Mouse (Mus musculus) urinary bladder, postnatal 4 days (tissue): Measurements from ENCODE around the gene Nkiras1.
A peak's percentile ranks its signal among the peaks of the same experiment; 100 is the strongest.
"Not testable (repeated sequence)": the region's sequence is repeated elsewhere in the genome, so short reads cannot be mapped to it uniquely, and the experiment has no call there.

Source experiments
- DNase-seq, 2 experiments: peaks; one replicate each; pipeline ENCODE4 v3.0.0; 2021 to 2022; ENCODE audit warnings: low spot score in 2 of 2

Gene Nkiras1

GRCm38 (mm10) chr14:18270529-18271441 is at the start of gene Nkiras1, which contains the start of gene Rpl15:
Gene Nkiras1 (plus strand): TSS chr14:18271136.
Gene Rpl15 (minus strand): TSS chr14:18271391.
- DNase-seq: peak; percentile 97 to 99

- DNase-seq: no peak
Observed at GRCm38 (mm10) chr14:18221977-18222376, 49.0 kb upstream of the Nkiras1 start.

GRCm38 (mm10) chr14:18225431-18225830 is 45.5 kb upstream of the Nkiras1 start:
- not testable (repeated sequence) for DNase-seq

DNA sequence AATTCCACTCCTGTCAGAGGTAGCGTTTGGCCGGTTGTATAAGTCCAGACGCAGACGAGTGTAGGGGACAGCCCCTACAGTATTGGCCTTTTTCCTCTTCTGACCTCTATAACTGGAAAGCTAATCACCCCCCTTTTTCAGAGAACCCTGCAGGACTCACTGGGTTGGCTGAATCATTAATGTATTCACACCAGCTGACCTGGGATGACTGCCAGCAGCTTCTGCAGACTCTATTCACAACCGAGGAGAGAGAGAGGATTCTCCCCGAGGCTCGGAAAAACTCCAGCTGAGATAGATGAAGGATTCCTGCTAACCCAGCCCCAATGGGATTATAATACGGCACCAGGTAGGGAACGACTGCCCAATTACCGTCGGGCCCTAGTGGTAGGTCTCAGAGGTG is 44.8 kb upstream of the Nkiras1 start:
- DNase-seq: not testable (repeated sequence)

DNA sequence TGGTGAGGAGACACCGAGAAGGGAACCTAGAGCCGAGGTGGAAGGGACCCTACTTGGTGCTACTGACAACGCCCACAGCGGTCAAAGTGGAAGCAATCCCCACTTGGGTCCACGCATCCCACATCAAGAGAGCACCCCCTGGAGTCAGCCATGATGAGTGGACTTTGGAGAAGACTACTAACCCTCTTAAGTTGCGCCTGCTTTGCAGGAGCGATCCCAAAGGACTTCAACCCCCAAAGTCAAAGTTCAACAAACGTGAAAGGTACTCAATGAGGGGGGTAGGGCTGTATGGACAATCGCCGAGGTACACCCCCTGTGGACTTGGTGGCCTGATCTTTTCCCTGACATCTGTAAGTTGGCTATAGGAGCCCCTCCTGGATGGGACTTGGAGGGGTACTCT is 41.2 kb upstream of the Nkiras1 start:
- not testable (repeated sequence) for DNase-seq

DNA sequence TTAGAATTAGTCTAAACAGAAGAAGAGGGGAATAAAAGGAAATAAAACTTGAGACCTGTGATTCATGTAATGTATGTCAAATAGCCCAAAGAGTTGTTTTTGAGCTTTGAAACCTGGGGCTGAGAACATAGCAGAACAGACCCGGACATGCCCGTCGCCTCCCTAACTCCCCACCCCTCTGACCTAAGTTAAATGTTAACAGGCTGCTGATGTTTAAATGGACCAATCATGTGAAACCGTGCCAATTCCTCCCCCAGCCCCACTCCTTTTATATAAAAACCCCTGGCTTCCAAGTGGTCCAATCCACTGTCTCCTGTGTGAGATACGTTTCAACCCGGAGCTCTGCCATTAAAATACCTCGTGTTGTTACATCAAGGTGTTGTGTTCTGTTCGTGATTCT is 39.1 kb upstream of the Nkiras1 start:
- not testable (repeated sequence) for DNase-seq

GRCm38 (mm10) chr14:18233076-18233475 is 37.9 kb upstream of the Nkiras1 start:
- no peak for DNase-seq

DNA sequence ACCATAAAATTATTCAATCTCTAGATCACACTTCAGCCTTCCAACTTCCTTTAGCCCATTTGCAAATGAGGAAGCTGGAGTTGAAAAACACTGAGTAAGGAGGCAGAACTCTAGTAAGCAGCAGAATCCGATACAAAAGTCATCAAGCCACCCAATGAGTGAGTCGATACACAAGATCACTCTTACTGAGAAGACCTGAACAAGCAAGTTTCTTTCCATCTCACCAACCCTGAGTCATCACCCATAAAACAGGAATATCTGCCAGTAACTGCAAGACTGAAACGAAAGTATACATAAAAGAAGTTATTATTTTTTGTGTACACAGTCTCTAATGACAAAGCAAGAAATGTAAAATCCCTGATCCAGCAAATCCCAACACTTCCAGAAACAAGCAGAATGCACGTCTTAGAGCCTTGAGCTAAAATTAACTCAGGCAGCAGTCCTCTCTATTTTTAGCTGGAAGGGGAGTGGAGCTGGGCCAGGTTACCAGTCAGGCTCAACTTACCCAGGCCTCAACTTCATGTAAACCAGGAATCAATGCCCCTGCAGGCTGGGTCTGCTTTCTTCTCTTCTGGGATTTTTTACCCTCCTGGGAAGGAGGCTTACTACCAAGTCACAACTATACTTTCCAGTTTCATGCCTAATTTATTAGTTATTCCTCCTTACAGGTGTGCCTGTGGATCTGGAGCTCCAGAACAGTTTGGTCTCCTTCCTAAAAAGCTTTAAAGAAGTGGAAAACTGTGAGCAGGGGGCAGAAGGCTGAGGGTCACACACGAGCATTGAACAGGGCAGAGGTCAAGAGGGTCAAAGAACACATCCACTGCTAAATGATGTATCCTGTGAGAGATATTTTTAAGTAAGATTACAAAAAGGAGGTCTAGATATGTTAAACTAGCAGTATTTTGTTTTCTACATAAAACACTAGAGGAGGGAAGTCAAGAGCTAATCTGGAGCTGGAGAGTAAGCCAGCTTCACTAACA is 36.7 kb upstream of the Nkiras1 start:
- no peak for DNase-seq

GRCm38 (mm10) chr14:18236496-18237235 is 34.3 kb upstream of the Nkiras1 start:
- not testable (repeated sequence) for DNase-seq

DNA sequence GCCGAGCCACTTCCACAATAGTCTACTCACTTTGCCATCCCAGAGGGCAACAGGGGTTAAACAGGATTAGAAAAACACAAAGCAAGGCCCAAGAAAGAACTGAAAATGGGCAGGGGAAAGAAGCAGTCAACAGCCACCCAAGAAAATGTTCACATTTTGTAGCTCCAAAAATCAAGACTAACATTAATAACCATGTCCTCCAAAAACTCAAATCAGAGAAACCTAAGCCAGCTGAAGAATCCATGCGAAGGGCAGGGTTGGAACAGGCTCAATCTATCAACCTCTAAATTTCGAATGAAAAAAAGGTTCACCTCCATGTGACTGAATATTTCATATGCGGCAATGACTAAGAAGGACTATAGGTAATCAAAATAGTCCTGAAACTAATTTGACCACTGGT is 33.6 kb upstream of the Nkiras1 start:
- DNase-seq: no peak

DNA sequence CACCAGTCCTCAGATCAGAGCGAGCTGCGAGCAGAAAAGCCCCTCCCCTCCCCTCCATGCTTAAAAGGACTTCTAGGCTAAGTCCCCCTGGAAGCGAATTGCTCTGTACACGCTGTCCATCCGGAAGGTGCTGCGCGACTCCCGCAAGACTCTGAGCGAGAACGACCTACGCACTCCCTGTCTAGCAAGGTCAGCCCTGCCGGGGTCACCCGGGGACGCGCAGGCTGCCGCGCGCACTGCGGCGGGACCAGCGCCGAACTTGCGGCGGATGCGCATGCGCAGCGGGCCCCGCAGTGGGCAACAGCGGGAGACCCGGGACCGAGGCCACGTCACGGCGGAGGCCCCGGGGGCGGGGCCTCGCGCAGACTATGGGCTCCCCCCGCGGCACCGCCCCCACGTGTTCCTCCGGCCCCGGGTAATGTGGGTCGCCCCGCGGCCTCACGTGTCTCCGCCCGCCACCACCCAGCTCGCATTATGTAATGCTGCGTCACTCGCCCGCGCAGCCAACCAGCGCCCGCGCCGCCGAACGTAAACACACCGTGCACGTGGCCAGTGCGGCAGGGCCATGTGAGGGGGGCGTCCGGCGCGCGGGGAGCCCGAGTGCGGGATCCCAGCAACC is 32.7 kb upstream of the Nkiras1 start:
- DNase-seq: peak; percentile 97

DNA sequence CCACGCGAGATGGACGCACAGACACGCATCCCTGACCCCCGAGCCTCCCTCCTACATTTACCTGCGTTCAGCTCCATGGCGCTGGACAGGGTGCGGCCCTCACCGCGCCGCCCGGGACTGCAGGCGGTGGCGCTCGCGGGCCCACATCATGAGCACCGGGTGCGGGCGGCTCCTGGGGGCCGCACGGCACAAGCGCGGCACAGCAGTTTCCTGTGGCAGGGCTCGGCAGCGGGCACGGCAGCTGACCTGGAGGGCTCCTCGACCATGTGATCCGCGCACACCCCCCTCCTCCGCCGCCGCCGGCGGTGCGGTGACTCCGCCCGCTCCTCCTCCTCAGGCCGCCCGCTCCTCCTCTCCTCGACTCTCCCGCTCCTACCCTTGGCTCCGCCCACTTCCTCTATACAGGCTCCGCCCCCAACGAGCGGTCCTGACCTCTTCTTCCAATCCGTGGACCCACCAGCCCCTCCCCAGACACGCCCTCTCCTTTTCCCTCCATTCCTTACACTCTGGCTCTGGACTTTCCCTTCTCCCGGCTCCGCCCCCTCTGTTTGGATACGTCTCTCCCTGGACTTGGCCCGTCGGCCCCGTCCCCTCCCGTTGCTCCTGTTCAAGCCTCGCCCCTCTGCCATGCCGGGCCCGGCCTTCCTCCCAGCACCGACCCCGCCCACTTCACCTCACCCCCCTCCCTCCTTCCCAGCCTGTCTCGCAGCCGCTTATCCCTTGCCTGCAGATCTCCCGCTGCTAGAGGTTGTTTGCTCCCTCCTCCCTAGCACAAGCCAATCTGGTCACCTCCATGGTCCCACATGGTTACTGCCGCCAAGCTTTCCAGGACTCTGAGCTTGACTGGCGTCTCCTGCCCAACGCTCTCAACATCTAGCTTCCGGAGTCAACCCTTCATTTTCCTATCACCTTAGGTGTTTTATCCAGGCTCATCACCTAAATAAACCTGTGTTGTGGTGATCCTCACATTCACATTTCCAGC is 31.9 kb upstream of the Nkiras1 start, which contains the start of gene Nr1d2:
Gene Nr1d2 (minus strand): TSS at position 378 of the 982 bp plus-strand sequence.
- DNase-seq: peak; percentile 99 to 100

GRCm38 (mm10) chr14:18240132-18240531 is 30.8 kb upstream of the Nkiras1 start:
- DNase-seq: no peak

- no peak for DNase-seq
Observed at GRCm38 (mm10) chr14:18241786-18242185, 29.1 kb upstream of the Nkiras1 start.

GRCm38 (mm10) chr14:18242638-18243130 is 28.3 kb upstream of the Nkiras1 start:
- no peak for DNase-seq

DNA sequence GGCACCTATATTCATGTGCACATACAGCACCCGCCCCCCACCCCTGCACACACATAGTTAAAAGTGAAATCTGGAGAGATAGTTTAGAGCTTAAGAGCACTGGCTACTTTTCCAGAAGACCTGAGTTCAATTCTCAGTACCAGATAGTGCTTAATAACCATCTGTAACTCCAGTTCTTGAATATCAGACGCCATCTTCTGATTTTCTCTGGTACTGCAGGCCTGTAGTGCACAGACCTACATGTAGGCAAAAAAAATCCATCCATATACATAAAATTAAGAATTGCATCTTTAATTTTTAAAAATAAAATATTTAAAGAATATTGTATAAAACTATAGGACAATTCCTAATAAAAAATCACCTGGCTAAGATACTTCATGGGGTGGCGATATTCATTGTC is 9.7 kb upstream of the Nkiras1 start:
- no peak for DNase-seq

- DNase-seq: no peak
Observed at GRCm38 (mm10) chr14:18263427-18263826, 7.5 kb upstream of the Nkiras1 start.

DNA sequence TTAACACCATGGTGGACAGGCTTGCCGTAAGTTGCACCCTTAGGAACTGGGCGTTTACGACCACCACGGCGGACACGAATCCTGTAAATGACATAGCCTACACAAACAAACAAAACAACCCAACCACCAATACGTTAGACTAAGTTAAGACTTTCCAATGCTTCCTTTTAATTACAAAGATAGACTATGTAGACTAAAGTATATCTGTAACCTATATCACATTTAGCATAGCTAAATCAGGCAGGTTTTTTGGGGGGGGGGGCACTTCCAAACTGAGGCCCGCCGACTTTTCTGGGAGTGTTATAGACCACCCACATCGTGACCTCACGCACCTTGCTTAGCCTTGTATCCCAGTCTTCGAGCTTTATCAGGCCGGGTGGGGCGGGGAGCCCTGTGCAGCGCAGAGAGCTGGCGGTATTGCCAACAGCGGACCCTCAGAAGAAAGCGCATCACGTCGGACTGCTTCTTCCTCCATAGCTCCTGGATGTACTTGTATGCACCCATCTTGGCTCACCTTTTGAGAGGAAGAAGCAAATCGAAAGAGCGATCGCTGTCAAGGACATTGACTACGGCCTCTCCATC is 898 bp upstream of the Nkiras1 start:
- not testable (repeated sequence) for DNase-seq

DNA sequence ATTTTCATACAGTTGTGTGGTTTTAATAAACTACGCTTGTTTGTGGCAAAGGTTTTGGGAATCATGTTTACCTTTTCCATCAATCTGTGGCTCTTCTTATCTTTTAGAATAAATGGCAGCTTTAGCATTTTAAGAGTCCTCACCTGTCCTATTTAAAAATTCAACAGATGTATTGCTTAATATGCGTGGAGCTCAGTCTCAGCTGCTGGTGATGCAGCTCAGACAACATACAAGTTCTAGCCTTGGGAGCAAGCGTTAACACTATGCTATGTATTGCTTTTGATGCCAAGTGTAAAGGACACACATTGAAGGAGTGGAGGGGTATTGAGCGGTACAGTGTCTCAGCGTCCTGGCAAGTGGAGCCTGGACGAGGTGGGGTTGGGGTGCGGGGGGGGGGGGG is 730 bp downstream of the Nkiras1 start:
- DNase-seq: no peak
